8 mouse cellular contexts compared by ENCODE assay signal in the genomic region with DNA sequence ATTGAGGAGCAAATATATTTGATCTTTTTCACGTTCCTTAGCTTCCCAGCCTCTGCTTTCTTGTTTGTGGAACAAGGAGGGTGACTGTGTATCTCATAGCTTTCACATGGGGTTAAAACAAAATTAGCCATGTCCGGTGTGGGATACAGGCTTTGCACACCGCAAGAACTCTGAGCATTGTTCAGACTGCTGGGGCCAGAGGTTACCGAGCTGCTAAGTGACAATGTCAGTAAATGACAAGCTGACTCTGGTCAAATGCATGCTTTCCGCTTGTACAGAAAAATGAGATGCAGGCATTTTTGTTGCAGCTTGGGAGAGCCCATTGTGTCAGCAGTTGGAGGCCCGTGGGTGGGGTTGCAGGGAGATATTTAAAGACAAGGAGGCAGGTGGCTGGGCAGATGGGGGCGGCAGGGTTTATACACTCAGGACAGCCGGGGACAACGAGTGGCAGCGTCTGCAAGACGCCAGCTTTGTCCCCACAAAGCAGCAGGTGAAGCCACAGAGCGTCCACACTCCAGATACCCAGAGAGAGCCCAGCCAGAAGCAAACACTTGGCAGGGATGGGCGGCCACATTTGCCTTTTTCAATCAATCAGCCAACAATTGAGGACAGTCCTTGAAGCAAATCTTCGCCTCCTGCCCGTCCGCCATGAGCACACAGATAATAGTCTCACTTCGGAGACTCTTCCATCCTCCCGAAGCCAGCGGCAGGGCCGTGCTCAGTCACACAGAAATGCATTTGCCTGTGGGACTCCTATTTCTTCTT. TPM values are rescaled to one million over a fixed set of nuclear protein-coding genes. Genes with fewer than 3 reads are reported as not detected.
A peak's percentile ranks its signal among the peaks of the same experiment; 100 is the strongest.
DNase-seq lines count a peak whose midpoint lies in the region; ATAC-seq lines count a peak whose summit lies in the region.

No protein-coding gene starts in this region.

- H3K9me3 ChIP-seq in forebrain, embryonic 12.5 days: no peaks in the 10 kb centered on the region

- no peaks in the 10 kb centered on the region for H3K36me3 ChIP-seq in forebrain, embryonic 12.5 days (replicated peaks)

- H3K27me3 ChIP-seq in forebrain, embryonic 12.5 days: no peaks in the 10 kb centered on the region

- peak; percentile 81 for ATAC-seq in forebrain, embryonic 12.5 days (ENCODE audit: low FRiP score)

- peaks cover 24% of the 10 kb centered on the region for H3K4me1 ChIP-seq in forebrain, embryonic 12.5 days

- H3K9ac ChIP-seq in forebrain, embryonic 12.5 days: 0 out of 2 replicates have a peak overlapping the region, but pooled peaks have one; percentile 12

- DNase-seq in cerebellum, adult 18-20 months: peak; percentile 65 to 69
- peak; percentile 46 to 47 for DNase-seq in layer of hippocampus, postnatal 10 days (ENCODE audit: low spot score in 2 of 2)
- DNase-seq in neural tube, embryonic 10.5 days (ENCODE audit: extremely low spot score, low spot score): peak; percentile 39
- no peak for DNase-seq in adrenal gland, postnatal 10 days
- DNase-seq in kidney, adult 9 months: no peak
- DNase-seq in adrenal gland, postnatal 4 days (ENCODE audit: low spot score in 2 of 2): no peak
- DNase-seq in natural killer cell, adult 2 months (ENCODE audit: low spot score in 2 of 2): no peak

- peak overlapping the region; percentile 61 for H3K27ac ChIP-seq in forebrain, embryonic 12.5 days

- WGBS in forebrain, embryonic 12.5 days: 27% methylated on average over 20 of the region's 20 CpGs

- no peak overlapping the region for H3K4me3 ChIP-seq in forebrain, embryonic 12.5 days (replicated peaks)

- peak overlapping the region; percentile 41 for H3K4me2 ChIP-seq in forebrain, embryonic 12.5 days

RNA-seq across cellular contexts. Expression of gene Rbpj, which starts 59.5 kb away (rescaled TPM):
- polyA plus RNA-seq in forebrain, embryonic 12.5 days (2016; fragmentation: Nextera tagmentation; extraction: Ambion mirVana): 67.9 and 70.6 TPM in 2 replicates
- total RNA-seq in layer of hippocampus, postnatal 10 days (2021): 10 to 100 TPM; 20.3 to 25.8 TPM
- 10 to 100 TPM; 39.4 to 49.0 TPM for total RNA-seq in adrenal gland, postnatal 10 days (2021)
- total RNA-seq in adrenal gland, postnatal 4 days (2021): 10 to 100 TPM; 54.6 to 62.2 TPM

Comparison
In these comparisons a context has a peak if more than half of its experiments do, and no peak if none do; other contexts are left out.
1. DNase-seq: peak in cerebellum, adult 18-20 months (2 of 2), layer of hippocampus, postnatal 10 days (2 of 2) and neural tube, embryonic 10.5 days (single experiment); none in adrenal gland, postnatal 10 days (single experiment), kidney, adult 9 months (single experiment), adrenal gland, postnatal 4 days (0 of 2) and natural killer cell, adult 2 months (0 of 2).